Mouse (Mus musculus): ENCODE measurements around the gene Wdr93. TPM values are rescaled to one million over a fixed set of nuclear protein-coding genes. Genes with fewer than 3 reads are reported as not detected.

The Wdr93 gene
- total and polyA plus RNA-seq, 2 experiments from 2014 or later = 0.27 to 0.32 TPM

DNA sequence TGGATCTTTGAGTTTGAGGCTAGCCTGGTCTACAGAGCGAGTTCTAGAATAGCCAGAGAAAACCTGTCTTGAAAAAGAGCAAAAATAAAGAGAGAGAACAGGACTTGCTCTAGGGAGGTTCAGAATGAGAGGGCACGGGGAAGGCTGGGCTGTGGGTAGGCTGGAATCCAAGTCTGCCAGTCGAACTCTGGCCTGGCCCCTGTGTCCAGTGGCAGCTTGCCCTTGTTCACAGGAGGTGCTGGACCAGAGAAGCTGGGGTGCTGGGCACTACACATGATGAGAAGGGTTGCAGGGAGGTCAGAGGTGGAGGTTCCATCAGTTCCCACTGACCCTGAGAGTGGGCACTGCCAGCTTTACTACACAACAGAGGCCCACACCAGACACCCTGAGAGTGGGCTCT lies 85.4 kb downstream of the Wdr93 start:
- H3K36me3 ChIP-seq (ENCODE audit: insufficient read depth, low read length) = no peaks in the 10 kb centered on the region
- H3K4me2 ChIP-seq (ENCODE audit: low read depth, low read length, poor library complexity, severe bottlenecking) = no peak overlapping the region

DNA sequence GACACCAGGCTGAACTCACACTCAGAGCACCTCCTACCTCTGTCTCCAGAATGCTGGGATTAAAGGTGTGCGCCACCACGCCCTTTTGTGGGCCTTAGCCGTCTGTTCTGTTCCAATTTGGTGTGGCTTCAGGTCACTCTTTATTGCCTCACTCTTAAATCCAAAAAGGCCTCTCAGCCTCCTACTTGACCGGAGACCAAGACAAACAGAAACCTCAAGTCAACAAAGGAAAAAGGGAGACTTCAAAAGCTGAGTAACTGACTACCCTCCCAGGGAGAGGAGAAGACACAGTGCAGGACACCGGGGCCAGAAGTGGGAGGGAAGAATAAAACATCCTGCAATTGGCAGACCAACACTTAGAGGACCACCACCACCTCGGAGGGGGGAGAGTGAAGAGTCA lies 88.2 kb downstream of the Wdr93 start:
- Histone ChIP-seq H3K9me3 (ENCODE audit: low read length) (no peaks in the 10 kb centered on the region), H3K4me3 (ENCODE audit: low read depth, low read length) (no peak overlapping the region), H3K9ac (replicated peaks; ENCODE audit: low read length, poor library complexity, severe bottlenecking) (no peak overlapping the region), H3K36me3 (ENCODE audit: insufficient read depth, low read length) (no peaks in the 10 kb centered on the region), H3K4me1 (ENCODE audit: insufficient read depth, low read length) (no peaks in the 10 kb centered on the region), H3K4me2 (ENCODE audit: low read depth, low read length, poor library complexity, severe bottlenecking) (no peak overlapping the region), H3K27me3 (ENCODE audit: insufficient read depth, low read length) (no peaks in the 10 kb centered on the region), H3K27ac (ENCODE audit: low read depth, low read length) (no peak overlapping the region)
- no peak for DNase-seq (ENCODE audit: low spot score)
- WGBS = 75% methylated on average over 6 of the region's 6 CpGs
- TF ChIP-seq CTCF (IDR thresholded peaks at IDR 0.05) = no peak
- ATAC-seq (ENCODE audit: low FRiP score) = no peak

More for the DNA sequence above, 85.4 kb downstream of the Wdr93 start:
- H3K4me3 ChIP-seq (ENCODE audit: low read depth, low read length) = no peak overlapping the region
- H3K27me3 ChIP-seq (ENCODE audit: insufficient read depth, low read length) = no peaks in the 10 kb centered on the region
- H3K9ac ChIP-seq (replicated peaks; ENCODE audit: low read length, poor library complexity, severe bottlenecking) = no peak overlapping the region
- DNase-seq (ENCODE audit: low spot score) (no peak), ATAC-seq (ENCODE audit: low FRiP score) (no peak)
- H3K4me1 ChIP-seq (ENCODE audit: insufficient read depth, low read length) = no peaks in the 10 kb centered on the region
- H3K27ac ChIP-seq (ENCODE audit: low read depth, low read length) = no peak overlapping the region
- WGBS = 71% methylated on average over 3 of the region's 3 CpGs
- H3K9me3 ChIP-seq (ENCODE audit: low read length) = no peaks in the 10 kb centered on the region
- TF ChIP-seq CTCF (IDR thresholded peaks at IDR 0.05) = no peak

DNA sequence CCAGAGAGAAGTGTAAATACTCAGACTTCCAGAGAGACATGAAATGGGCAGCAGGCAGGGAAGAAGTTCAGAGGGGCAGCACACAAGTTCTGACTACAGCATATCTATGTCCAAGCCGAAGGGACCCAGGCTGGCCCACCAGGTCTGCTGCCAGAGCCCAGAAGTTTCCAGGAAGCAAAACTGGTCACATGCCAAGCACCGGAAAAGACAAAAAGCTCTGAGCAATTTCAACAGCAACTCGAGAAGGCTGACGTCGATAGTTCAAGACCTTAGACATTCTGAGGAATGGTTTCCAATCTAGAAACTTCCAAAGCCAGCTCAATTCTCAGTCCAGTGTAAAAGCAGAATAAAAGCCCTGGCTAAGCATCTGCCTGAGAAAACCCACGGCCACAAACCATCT lies 88.6 kb downstream of the Wdr93 start:
- no peak for DNase-seq (ENCODE audit: low spot score)
- TF ChIP-seq CTCF (IDR thresholded peaks at IDR 0.05) = no peak
- WGBS = 70% methylated on average over 6 of the region's 6 CpGs

DNA sequence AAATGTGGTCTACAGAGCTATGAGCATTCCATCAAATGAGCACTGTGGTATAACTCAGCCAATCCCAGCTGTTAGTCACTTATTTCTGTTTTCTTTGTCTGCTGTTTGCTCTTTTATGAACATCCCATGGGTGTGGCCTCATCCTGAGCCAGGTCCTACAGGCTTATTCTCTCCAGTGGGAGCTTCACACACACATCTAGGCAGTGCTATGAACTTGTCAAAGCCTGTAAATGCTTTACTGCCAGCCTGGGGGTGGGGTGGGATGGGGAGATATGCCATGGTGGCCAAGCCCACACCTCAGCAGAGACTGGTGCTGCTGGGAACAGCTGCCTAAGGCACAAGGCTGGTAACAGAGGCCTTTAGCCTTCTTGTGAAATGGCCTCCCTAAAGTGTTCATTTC lies 90.0 kb downstream of the Wdr93 start:
- Histone ChIP-seq H3K27ac (ENCODE audit: low read depth, low read length) (no peak overlapping the region), H3K4me3 (ENCODE audit: low read depth, low read length) (no peak overlapping the region), H3K36me3 (ENCODE audit: insufficient read depth, low read length) (no peaks in the 10 kb centered on the region), H3K27me3 (ENCODE audit: insufficient read depth, low read length) (no peaks in the 10 kb centered on the region), H3K4me1 (ENCODE audit: insufficient read depth, low read length) (no peaks in the 10 kb centered on the region), H3K4me2 (ENCODE audit: low read depth, low read length, poor library complexity, severe bottlenecking) (no peak overlapping the region), H3K9me3 (ENCODE audit: low read length) (no peaks in the 10 kb centered on the region), H3K9ac (replicated peaks; ENCODE audit: low read length, poor library complexity, severe bottlenecking) (no peak overlapping the region)
- ATAC-seq (ENCODE audit: low FRiP score) (no peak), DNase-seq (ENCODE audit: low spot score) (no peak)
- TF ChIP-seq CTCF (IDR thresholded peaks at IDR 0.05) = no peak

More for the DNA sequence above, 88.6 kb downstream of the Wdr93 start:
- Histone ChIP-seq H3K27me3 (ENCODE audit: insufficient read depth, low read length) (no peaks in the 10 kb centered on the region), H3K27ac (ENCODE audit: low read depth, low read length) (no peak overlapping the region), H3K36me3 (ENCODE audit: insufficient read depth, low read length) (no peaks in the 10 kb centered on the region), H3K4me2 (ENCODE audit: low read depth, low read length, poor library complexity, severe bottlenecking) (no peak overlapping the region), H3K4me3 (ENCODE audit: low read depth, low read length) (no peak overlapping the region), H3K9ac (replicated peaks; ENCODE audit: low read length, poor library complexity, severe bottlenecking) (no peak overlapping the region), H3K9me3 (ENCODE audit: low read length) (no peaks in the 10 kb centered on the region), H3K4me1 (ENCODE audit: insufficient read depth, low read length) (no peaks in the 10 kb centered on the region)
- no peak for ATAC-seq (ENCODE audit: low FRiP score)

DNA sequence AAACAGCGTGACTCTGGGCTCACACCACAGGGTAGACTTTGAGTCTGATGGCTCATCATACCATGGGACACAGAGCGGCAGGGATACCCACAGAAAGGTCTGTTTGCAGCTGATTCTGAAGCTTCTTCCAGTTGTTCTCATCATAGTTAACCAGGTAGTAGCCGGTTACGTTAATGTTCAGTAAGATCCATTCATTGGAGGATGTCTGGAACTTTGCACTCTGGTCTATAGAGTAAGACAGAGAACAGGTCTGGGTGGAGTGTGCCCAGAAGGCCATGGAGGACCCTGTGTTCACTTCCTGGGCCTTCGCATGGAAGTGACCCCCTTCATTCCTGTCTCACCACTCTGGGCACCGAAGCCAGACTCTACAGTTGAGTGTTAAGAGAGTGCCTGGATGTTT lies 92.2 kb downstream of the Wdr93 start:
- H3K9ac ChIP-seq (replicated peaks; ENCODE audit: low read length, poor library complexity, severe bottlenecking) = no peak overlapping the region
- no peak for TF ChIP-seq CTCF (IDR thresholded peaks at IDR 0.05)
- no peaks in the 10 kb centered on the region for H3K4me1 ChIP-seq (ENCODE audit: insufficient read depth, low read length)
- H3K27ac ChIP-seq (ENCODE audit: low read depth, low read length) = no peak overlapping the region
- no peak for DNase-seq (ENCODE audit: low spot score)
- WGBS = 94% methylated on average over 6 of the region's 6 CpGs
- H3K4me2 ChIP-seq (ENCODE audit: low read depth, low read length, poor library complexity, severe bottlenecking) = no peak overlapping the region
- H3K4me3 ChIP-seq (ENCODE audit: low read depth, low read length) = no peak overlapping the region
- ATAC-seq (ENCODE audit: low FRiP score) = no peak
- H3K27me3 ChIP-seq (ENCODE audit: insufficient read depth, low read length) = no peaks in the 10 kb centered on the region
- H3K9me3 ChIP-seq (ENCODE audit: low read length) = no peaks in the 10 kb centered on the region
- no peaks in the 10 kb centered on the region for H3K36me3 ChIP-seq (ENCODE audit: insufficient read depth, low read length)

Other genes starting within 250 kb of the Wdr93 start
- 2.2 and 2.6 TPM in 2 replicates for gene Rhcg, start 125.5 kb upstream of the Wdr93 start, total RNA-seq (2014; rRNA removed)
- gene Rhcg, start 125.5 kb upstream of the Wdr93 start, polyA plus RNA-seq (2015; fragmentation: Nextera tagmentation; extraction: Ambion mirVana) = 4.3 and 4.8 TPM in 2 replicates
- 1.2 and 3.4 TPM in 2 replicates for gene Ticrr, start 83.0 kb upstream of the Wdr93 start, total RNA-seq (2014; rRNA removed)
- gene Ticrr, start 83.0 kb upstream of the Wdr93 start, polyA plus RNA-seq (2015; fragmentation: Nextera tagmentation; extraction: Ambion mirVana) = 0.85 and 1.0 TPM in 2 replicates
- gene Kif7, start 27.4 kb upstream of the Wdr93 start, total RNA-seq (2014; rRNA removed) = 5.5 and 5.6 TPM in 2 replicates
- gene Kif7, start 27.4 kb upstream of the Wdr93 start, polyA plus RNA-seq (2015; fragmentation: Nextera tagmentation; extraction: Ambion mirVana) = 1.5 and 1.7 TPM in 2 replicates
- gene Plin1, start 10.3 kb upstream of the Wdr93 start, total RNA-seq (2014; rRNA removed) = 0.14 and 0.44 TPM in 2 replicates
- 0.23 and 0.33 TPM in 2 replicates for gene Plin1, start 10.3 kb upstream of the Wdr93 start, polyA plus RNA-seq (2015; fragmentation: Nextera tagmentation; extraction: Ambion mirVana)
- gene Pex11a, start within 50 bp of the Wdr93 start, total RNA-seq (2014; rRNA removed) = 3.4 and 3.6 TPM in 2 replicates
- gene Pex11a, start within 50 bp of the Wdr93 start, polyA plus RNA-seq (2015; fragmentation: Nextera tagmentation; extraction: Ambion mirVana) = 11.9 and 12.3 TPM in 2 replicates
- gene Mesp1, start 50.6 kb downstream of the Wdr93 start, total RNA-seq (2014; rRNA removed) = 0.27 TPM in 1 of 2 replicates, not detected in the other
- 0.69 and 0.86 TPM in 2 replicates for gene Mesp1, start 50.6 kb downstream of the Wdr93 start, polyA plus RNA-seq (2015; fragmentation: Nextera tagmentation; extraction: Ambion mirVana)
- 0.52 and 0.88 TPM in 2 replicates for gene Mesp2, start 67.6 kb downstream of the Wdr93 start, total RNA-seq (2014; rRNA removed)
- 1.4 and 1.5 TPM in 2 replicates for gene Mesp2, start 67.6 kb downstream of the Wdr93 start, polyA plus RNA-seq (2015; fragmentation: Nextera tagmentation; extraction: Ambion mirVana)
- gene Anpep, start 117.9 kb downstream of the Wdr93 start, total RNA-seq (2014; rRNA removed) = 6.4 and 11.2 TPM in 2 replicates
- gene Anpep, start 117.9 kb downstream of the Wdr93 start, polyA plus RNA-seq (2015; fragmentation: Nextera tagmentation; extraction: Ambion mirVana) = 5.1 TPM in 2 replicates
- 38.8 and 41.4 TPM in 2 replicates for gene Ap3s2, start 177.5 kb downstream of the Wdr93 start, total RNA-seq (2014; rRNA removed)
- 38.6 and 40.9 TPM in 2 replicates for gene Ap3s2, start 177.5 kb downstream of the Wdr93 start, polyA plus RNA-seq (2015; fragmentation: Nextera tagmentation; extraction: Ambion mirVana)
- gene Arpin, start 192.2 kb downstream of the Wdr93 start, total RNA-seq (2014; rRNA removed) = 27.0 and 38.4 TPM in 2 replicates
- gene Arpin, start 192.2 kb downstream of the Wdr93 start, polyA plus RNA-seq (2015; fragmentation: Nextera tagmentation; extraction: Ambion mirVana) = 14.9 and 16.1 TPM in 2 replicates

All from midbrain, postnatal 0 days (tissue).